Mouse (Mus musculus) small intestine, adult 2 months (tissue): ENCODE results near the gene Duxbl2.
"Not testable (repeated sequence)": the region's sequence is repeated elsewhere in the genome, so short reads cannot be mapped to it uniquely, and the experiment has no call there.

ENCODE experiments used
- CTCF ChIP-seq: fragments of 200-500 bp; IDR thresholded peaks from 2 replicates; pipeline ENCODE4 v1.5.1; 2012; ENCODE audit warnings: low read depth, mild to moderate bottlenecking, control low read depth, inconsistent platforms, low read length, moderate library complexity, mixed read lengths; ENCODE audit not compliant: insufficient replicate concordance, insufficient read length; ENCODE audit errors: extremely low read depth
- POLR2A ChIP-seq: fragments of 200-500 bp; IDR thresholded peaks from 2 replicates; pipeline ENCODE4 v1.6.1; 2012; ENCODE audit warnings: low read depth, mild to moderate bottlenecking, control low read depth, inconsistent platforms, low read length, moderate library complexity

GRCm38 (mm10) chr14:26097622-26098021 lies 20.5 kb upstream of the Duxbl2 start:
- not testable (repeated sequence) for TF ChIP-seq CTCF, POLR2A
